In genomic region chr15:36909494-36909893, GRCm38 (mm10) we compare ENCODE assay signal across 19 mouse cellular contexts.
"Had no signal": no experiment of that assay in that cellular context is flagged by ENCODE, and none has a peak within 500 bp of the region (broad histone marks: within the 10 kb centered on the region; RNA-seq: fewer than 3 reads in every experiment).

No protein-coding gene starts in this region.

- H3K9me3 ChIP-seq: liver, embryonic 13.5 days; liver, embryonic 15.5 days; lung, embryonic 15.5 days; midbrain, embryonic 13.5 days; midbrain, embryonic 15.5 days; neural tube, embryonic 12.5 days; stomach, embryonic 15.5 days had no signal

- H3K4me1 ChIP-seq: midbrain, embryonic 13.5 days; midbrain, embryonic 15.5 days; neural tube, embryonic 12.5 days had no signal

- H3K4me3 ChIP-seq: liver, embryonic 13.5 days; liver, embryonic 15.5 days; lung, embryonic 15.5 days; midbrain, embryonic 13.5 days; midbrain, embryonic 15.5 days; neural tube, embryonic 12.5 days; stomach, embryonic 15.5 days had no signal

- H3K27ac ChIP-seq: liver, embryonic 13.5 days; liver, embryonic 15.5 days; lung, embryonic 15.5 days; macrophage; midbrain, embryonic 13.5 days; midbrain, embryonic 15.5 days; neural tube, embryonic 12.5 days; stomach, embryonic 15.5 days had no signal

- H3K9ac ChIP-seq: liver, embryonic 13.5 days; liver, embryonic 15.5 days; liver, postnatal 0 days; lung, embryonic 15.5 days; midbrain, embryonic 13.5 days; midbrain, embryonic 15.5 days; neural tube, embryonic 12.5 days; stomach, embryonic 15.5 days had no signal

- ATAC-seq: liver, postnatal 0 days; lung, postnatal 0 days; midbrain, embryonic 13.5 days; midbrain, embryonic 15.5 days had no signal

- DNase-seq: liver, embryonic 13.5 days; liver, postnatal 0 days; lung, adult 2 months; lung, postnatal 14 days; lung, postnatal 36 days; right cerebral cortex, postnatal 14 days; thymus, adult 2 months; thymus, postnatal 25 days; thymus, postnatal 4 days had no signal

- H3K27me3 ChIP-seq: liver, embryonic 13.5 days; liver, embryonic 15.5 days; lung, embryonic 15.5 days; megakaryocyte, embryonic 14.5 days; midbrain, embryonic 13.5 days; midbrain, embryonic 15.5 days; neural tube, embryonic 12.5 days; stomach, embryonic 15.5 days had no signal

- H3K4me2 ChIP-seq: liver, embryonic 13.5 days; liver, embryonic 15.5 days; lung, embryonic 15.5 days; midbrain, embryonic 11.5 days; midbrain, embryonic 13.5 days; midbrain, embryonic 15.5 days; neural tube, embryonic 12.5 days; stomach, embryonic 15.5 days had no signal

- H3K36me3 ChIP-seq: liver, embryonic 13.5 days; liver, embryonic 15.5 days; lung, embryonic 15.5 days; midbrain, embryonic 13.5 days; midbrain, embryonic 15.5 days; neural tube, embryonic 12.5 days; stomach, embryonic 15.5 days had no signal
